In the genomic region with DNA sequence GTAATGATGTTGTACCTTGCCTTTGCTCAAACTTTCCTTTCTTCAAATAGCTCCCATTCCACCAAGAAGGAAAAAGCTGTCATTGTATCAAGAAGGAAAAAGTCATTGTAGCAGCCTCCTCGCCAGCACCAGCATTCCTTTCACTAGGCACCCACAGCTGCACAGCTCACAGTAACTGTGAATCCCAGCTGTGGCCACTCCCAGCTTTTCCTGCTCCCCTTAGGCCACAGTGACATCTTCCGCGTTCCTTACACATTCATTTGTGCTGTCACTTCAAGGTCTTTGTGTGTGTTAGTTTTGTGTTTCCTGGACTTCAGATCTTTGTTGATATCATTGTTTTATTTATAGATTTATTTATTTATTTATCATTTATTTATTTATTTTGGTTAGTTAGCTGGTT, we compare ENCODE assay signal across 18 mouse cellular contexts. TPM values are rescaled to one million over a fixed set of nuclear protein-coding genes. Genes with fewer than 3 reads are reported as not detected.
DNase-seq lines count a peak whose midpoint lies in the region; ATAC-seq and TF ChIP-seq lines count a peak whose summit lies in the region.
"Had no signal": no experiment of that assay in that cellular context is flagged by ENCODE, and none has a peak within 500 bp of the region (broad histone marks: within the 10 kb centered on the region; RNA-seq: fewer than 3 reads in every experiment).

No protein-coding gene starts in this region.

- peak; percentile 70 for DNase-seq in kidney, postnatal 0 days (ENCODE audit: low spot score)
- no peak for DNase-seq in testis, postnatal 10 days (ENCODE audit: low spot score)
- DNase-seq in lung, postnatal 0 days (ENCODE audit: low spot score), result peak; percentile 66
- DNase-seq in yolk sac, embryonic 10.5 days (ENCODE audit: low spot score), result peak; percentile 57
- DNase-seq in gastrocnemius, adult 18-20 months (ENCODE audit: low spot score), result no peak
- DNase-seq: cerebellum, adult 11 months; cerebellum, postnatal 14 days; forebrain, postnatal 0 days; heart, adult 11 months; kidney, postnatal 36 days; liver, postnatal 0 days; right cerebral cortex, postnatal 14 days had no signal

- no peak overlapping the region for H3K4me3 ChIP-seq in kidney, postnatal 0 days (replicated peaks; ENCODE audit: low read depth, low read length)
- H3K4me3 ChIP-seq in kidney, embryonic 15.5 days (replicated peaks), result no peak overlapping the region
- H3K4me3 ChIP-seq in testis, adult 2 months (ENCODE audit: control insufficient read depth, low read depth, low read length), result peak overlapping the region; percentile 16; the same call in 1 of the 2 replicates
- no peak overlapping the region for H3K4me3 ChIP-seq in lung, postnatal 0 days (ENCODE audit: low read depth, low read length)
- no peak overlapping the region for H3K4me3 ChIP-seq in forebrain, embryonic 13.5 days
- H3K4me3 ChIP-seq: heart, embryonic 13.5 days; limb, embryonic 13.5 days; neural tube, embryonic 12.5 days had no signal

- H3K36me3 ChIP-seq in kidney, postnatal 0 days (ENCODE audit: insufficient read depth, low read length), result no peaks in the 10 kb centered on the region
- no peaks in the 10 kb centered on the region for H3K36me3 ChIP-seq in kidney, embryonic 15.5 days
- H3K36me3 ChIP-seq in testis, adult 2 months (ENCODE audit: control insufficient read depth, insufficient read depth, low read length), result no peaks in the 10 kb centered on the region
- H3K36me3 ChIP-seq in lung, postnatal 0 days (ENCODE audit: insufficient read depth, low read length), result no peaks in the 10 kb centered on the region
- no peaks in the 10 kb centered on the region for H3K36me3 ChIP-seq in forebrain, embryonic 13.5 days (ENCODE audit: poor library complexity, severe bottlenecking)
- H3K36me3 ChIP-seq: heart, embryonic 13.5 days; limb, embryonic 13.5 days; neural tube, embryonic 12.5 days had no signal

- H3K9ac ChIP-seq in kidney, postnatal 0 days (ENCODE audit: low read depth, low read length), result no peak overlapping the region
- no peak overlapping the region for H3K9ac ChIP-seq in kidney, embryonic 15.5 days
- no peak overlapping the region for H3K9ac ChIP-seq in lung, postnatal 0 days (replicated peaks; ENCODE audit: low read depth)
- no peak overlapping the region for H3K9ac ChIP-seq in forebrain, embryonic 13.5 days
- H3K9ac ChIP-seq: forebrain, postnatal 0 days; heart, embryonic 13.5 days; limb, embryonic 13.5 days; liver, postnatal 0 days; neural tube, embryonic 12.5 days had no signal

- peak overlapping the region; percentile 31 for H3K27ac ChIP-seq in kidney, postnatal 0 days
- no peak overlapping the region for H3K27ac ChIP-seq in kidney, embryonic 15.5 days
- H3K27ac ChIP-seq in testis, adult 2 months (ENCODE audit: control insufficient read depth, insufficient read depth, low read depth, low read length), result no peak overlapping the region
- H3K27ac ChIP-seq in lung, postnatal 0 days (ENCODE audit: low read length), result no peak overlapping the region
- no peak overlapping the region for H3K27ac ChIP-seq in forebrain, embryonic 13.5 days
- H3K27ac ChIP-seq: heart, embryonic 13.5 days; limb, embryonic 13.5 days; neural tube, embryonic 12.5 days had no signal

- WGBS in kidney, postnatal 0 days, result 42% methylated on average over 3 of the region's 3 CpGs
- 43% methylated on average over 3 of the region's 3 CpGs for WGBS in kidney, embryonic 15.5 days
- 19% methylated on average over 3 of the region's 3 CpGs for WGBS in lung, postnatal 0 days
- WGBS in forebrain, embryonic 13.5 days, result 44% methylated on average over 3 of the region's 3 CpGs

- no peak for TF ChIP-seq EP300 in lung, postnatal 0 days (IDR thresholded peaks at IDR 0.05)

- ATAC-seq in kidney, postnatal 0 days (replicated peaks; ENCODE audit: low FRiP score, low read depth), result no peak
- no peak for ATAC-seq in kidney, embryonic 15.5 days (replicated peaks; ENCODE audit: low FRiP score)
- ATAC-seq in lung, postnatal 0 days, result peak; percentile 70
- no peak for ATAC-seq in forebrain, embryonic 13.5 days
- ATAC-seq: forebrain, postnatal 0 days; liver, postnatal 0 days had no signal

- TF ChIP-seq CTCF in kidney, postnatal 0 days (IDR thresholded peaks at IDR 0.05; ENCODE audit: low read depth), result no peak
- no peak for TF ChIP-seq CTCF in testis, adult 2 months (IDR thresholded peaks at IDR 0.05; ENCODE audit: control insufficient read depth, insufficient read depth, insufficient replicate concordance, low read depth, low read length)
- TF ChIP-seq CTCF in lung, postnatal 0 days (IDR thresholded peaks at IDR 0.05), result no peak; the same call in 1 of the 2 replicates

- H3K4me2 ChIP-seq in kidney, postnatal 0 days (ENCODE audit: low read length), result no peak overlapping the region
- H3K4me2 ChIP-seq in kidney, embryonic 15.5 days, result no peak overlapping the region
- no peak overlapping the region for H3K4me2 ChIP-seq in lung, postnatal 0 days (replicated peaks; ENCODE audit: low read depth, low read length)
- H3K4me2 ChIP-seq in forebrain, embryonic 13.5 days, result no peak overlapping the region
- H3K4me2 ChIP-seq: heart, embryonic 13.5 days; limb, embryonic 13.5 days; neural tube, embryonic 12.5 days had no signal

- no peaks in the 10 kb centered on the region for H3K27me3 ChIP-seq in kidney, postnatal 0 days (ENCODE audit: insufficient read depth, low read length)
- H3K27me3 ChIP-seq in kidney, embryonic 15.5 days, result no peaks in the 10 kb centered on the region
- H3K27me3 ChIP-seq in testis, adult 2 months (ENCODE audit: control insufficient read depth, insufficient read depth, low read length), result no peaks in the 10 kb centered on the region
- H3K27me3 ChIP-seq in lung, postnatal 0 days (replicated peaks; ENCODE audit: insufficient read depth, low read length), result no peaks in the 10 kb centered on the region
- H3K27me3 ChIP-seq in forebrain, embryonic 13.5 days, result no peaks in the 10 kb centered on the region
- H3K27me3 ChIP-seq: heart, embryonic 13.5 days; limb, embryonic 13.5 days; neural tube, embryonic 12.5 days had no signal

- no peak for TF ChIP-seq POLR2A in testis, adult 2 months (IDR thresholded peaks at IDR 0.05; ENCODE audit: control insufficient read depth, low read depth, low read length)

- H3K4me1 ChIP-seq in kidney, postnatal 0 days (replicated peaks; ENCODE audit: insufficient read depth, low read length), result 0 out of 2 replicates have a peak, but pooled peaks cover 4% of the 10 kb centered on the region
- peaks cover 8% of the 10 kb centered on the region for H3K4me1 ChIP-seq in kidney, embryonic 15.5 days
- peaks cover 10% of the 10 kb centered on the region for H3K4me1 ChIP-seq in testis, adult 2 months (ENCODE audit: control insufficient read depth, insufficient read depth, low read length)
- no peaks in the 10 kb centered on the region; the same call in 1 of the 2 replicates for H3K4me1 ChIP-seq in lung, postnatal 0 days (ENCODE audit: insufficient read depth, low read depth, low read length)
- 0 out of 2 replicates have a peak, but pooled peaks cover 3% of the 10 kb centered on the region for H3K4me1 ChIP-seq in forebrain, embryonic 13.5 days
- H3K4me1 ChIP-seq: neural tube, embryonic 12.5 days had no signal

- H3K9me3 ChIP-seq in kidney, postnatal 0 days (replicated peaks; ENCODE audit: low read length), result no peaks in the 10 kb centered on the region
- H3K9me3 ChIP-seq in kidney, embryonic 15.5 days (replicated peaks), result no peaks in the 10 kb centered on the region
- no peaks in the 10 kb centered on the region for H3K9me3 ChIP-seq in lung, postnatal 0 days (ENCODE audit: low read length)
- H3K9me3 ChIP-seq in forebrain, embryonic 13.5 days (replicated peaks), result no peaks in the 10 kb centered on the region
- H3K9me3 ChIP-seq: heart, embryonic 13.5 days; limb, embryonic 13.5 days; neural tube, embryonic 12.5 days had no signal

RNA-seq across cellular contexts. Expression of a gene that starts 23.7 kb away (rescaled TPM):
- polyA plus RNA-seq in kidney, postnatal 0 days (2015; fragmentation: Nextera tagmentation; extraction: Ambion mirVana), result 17.8 and 18.5 TPM in 2 replicates
- polyA plus RNA-seq in kidney, embryonic 15.5 days (2015; fragmentation: Nextera tagmentation; extraction: Ambion mirVana), result 17.0 and 17.8 TPM in 2 replicates
- polyA plus RNA-seq in testis, adult 2 months (2012; rRNA removed), result 8.0 and 10.3 TPM in 2 replicates
- 18.8 and 21.9 TPM in 2 replicates for polyA plus RNA-seq in lung, postnatal 0 days (2015; fragmentation: Nextera tagmentation; extraction: Ambion mirVana)
- 1 to 10 TPM; 9.1 to 9.2 TPM for total RNA-seq in gastrocnemius, adult 18-20 months (2021)
- 16.0 and 19.7 TPM in 2 replicates for polyA plus RNA-seq in forebrain, embryonic 13.5 days (2015; fragmentation: Nextera tagmentation; extraction: Ambion mirVana)

RNA-seq across cellular contexts. Expression of a gene that starts 52.2 kb away (rescaled TPM):
- 65.3 and 67.0 TPM in 2 replicates for polyA plus RNA-seq in kidney, postnatal 0 days (2015; fragmentation: Nextera tagmentation; extraction: Ambion mirVana)
- 68.6 and 71.1 TPM in 2 replicates for polyA plus RNA-seq in kidney, embryonic 15.5 days (2015; fragmentation: Nextera tagmentation; extraction: Ambion mirVana)
- 43.3 and 44.1 TPM in 2 replicates for polyA plus RNA-seq in testis, adult 2 months (2012; rRNA removed)
- 49.7 and 52.8 TPM in 2 replicates for polyA plus RNA-seq in lung, postnatal 0 days (2015; fragmentation: Nextera tagmentation; extraction: Ambion mirVana)
- total RNA-seq in gastrocnemius, adult 18-20 months (2021), result 10 to 100 TPM; 14.4 to 15.1 TPM
- polyA plus RNA-seq in forebrain, embryonic 13.5 days (2015; fragmentation: Nextera tagmentation; extraction: Ambion mirVana), result 125 and 126 TPM in 2 replicates

Comparison
In these comparisons a context has a peak if more than half of its experiments do, and no peak if none do; other contexts are left out.
1. DNase-seq: peak in kidney, postnatal 0 days (single experiment), lung, postnatal 0 days (single experiment) and yolk sac, embryonic 10.5 days (single experiment); none in testis, postnatal 10 days (single experiment) and gastrocnemius, adult 18-20 months (single experiment).